Mouse (Mus musculus): Measurements from ENCODE around the gene Foxi1.
"Not testable (repeated sequence)": the region's sequence is repeated elsewhere in the genome, so short reads cannot be mapped to it uniquely, and the experiment has no call there.

- TF ChIP-seq MAX (IDR thresholded peaks at IDR 0.05; ENCODE audit: low read length); POLR2AphosphoS5 (IDR thresholded peaks at IDR 0.05; ENCODE audit: borderline replicate concordance, low read depth, low read length); NRF1 (IDR thresholded peaks at IDR 0.05; ENCODE audit: insufficient read depth, low read depth, low read length, poor library complexity, severe bottlenecking); EP300 (IDR thresholded peaks at IDR 0.05; ENCODE audit: low read depth in 1 of 2, low read length in 2 of 2); MXI1 (IDR thresholded peaks at IDR 0.05; ENCODE audit: low read depth, low read length); HCFC1 (IDR thresholded peaks at IDR 0.05; ENCODE audit: low read depth, low read length); CTCF (IDR thresholded peaks at IDR 0.05 in 2 of 3, conservative IDR thresholded peaks at IDR 0.05 in 1 of 3; ENCODE audit: control insufficient read depth in 1 of 3, insufficient read depth in 1 of 3, low read depth in 2 of 3, low read length in 3 of 3, poor library complexity in 1 of 3, severe bottlenecking in 1 of 3); USF1 (IDR thresholded peaks at IDR 0.05; ENCODE audit: low read depth, low read length); UBTF (IDR thresholded peaks at IDR 0.05; ENCODE audit: borderline replicate concordance, insufficient read depth, low read depth, low read length): not testable (repeated sequence)
These were observed 12.7 kb upstream of the Foxi1 start for GRCm38 (mm10) chr11:34220596-34220995.
